Mouse (Mus musculus) CH12.LX (cell line): Measurements from ENCODE around the gene Mgll. TPM values are rescaled to one million over a fixed set of nuclear protein-coding genes. Genes with fewer than 3 reads are reported as not detected.
A peak's percentile ranks its signal among the peaks of the same experiment; 100 is the strongest.

Experiments
- DNase-seq: peaks from one replicate; pipeline ENCODE4 v3.0.0-alpha.2; 2013; ENCODE audit errors: extremely low read depth
- H3K27ac ChIP-seq: 2 replicates; pipeline ENCODE4 v1.5.1; 2012; ENCODE audit warnings: low read depth, mild to moderate bottlenecking, control low read depth, moderate library complexity; ENCODE audit not compliant: insufficient read depth
- H3K27me3 ChIP-seq: replicated peaks from 2 replicates; pipeline ENCODE3; 2012; ENCODE audit warnings: inconsistent platforms
- H3K36me3 ChIP-seq, 2 experiments: replicated peaks in 1 of 2; 2 replicates each; pipeline versions ENCODE3 to v1.6.1; 2012; ENCODE audit warnings: inconsistent platforms in 1 of 2, low read length in 1 of 2, mild to moderate bottlenecking in 1 of 2, mixed read lengths in 1 of 2, moderate library complexity in 1 of 2; ENCODE audit not compliant: control insufficient read depth in 1 of 2, insufficient read depth in 1 of 2
- H3K4me1 ChIP-seq, 2 experiments: 2 replicates each; pipeline ENCODE4 v1.6.1; 2012; ENCODE audit warnings: inconsistent platforms in 1 of 2, moderate library complexity in 1 of 2; ENCODE audit not compliant: insufficient read depth in 2 of 2, control insufficient read depth in 1 of 2
- H3K4me2 ChIP-seq: 2 replicates; pipeline ENCODE4 v1.6.1; 2012; ENCODE audit warnings: low read depth, mild to moderate bottlenecking, control low read depth; ENCODE audit not compliant: poor library complexity, insufficient read depth, severe bottlenecking
- H3K4me3 ChIP-seq, 3 experiments: fragments of 150-350 bp in 1 of 3; sonication (generic) in 1 of 3; replicated peaks in 1 of 3; 2 replicates each; pipeline versions ENCODE3 to v1.5.1; 2011 to 2012; ENCODE audit warnings: low read depth in 2 of 3, low read length in 2 of 3, mild to moderate bottlenecking in 2 of 3, moderate library complexity in 2 of 3, control low read depth in 1 of 3, improper control_type of control experiment in 1 of 3, inconsistent platforms in 1 of 3, mixed read lengths in 1 of 3; ENCODE audit not compliant: poor library complexity in 1 of 3
- H3K79me2 ChIP-seq: replicated peaks from 2 replicates; pipeline ENCODE4 v1.6.1; 2012; ENCODE audit warnings: mild to moderate bottlenecking, moderate library complexity; ENCODE audit not compliant: control insufficient read depth, poor library complexity, insufficient read depth, severe bottlenecking; ENCODE audit errors: extremely low read depth
- H3K9ac ChIP-seq: 2 replicates; pipeline ENCODE4 v1.6.1; 2012; ENCODE audit warnings: low read depth, mild to moderate bottlenecking, control low read depth, moderate library complexity; ENCODE audit not compliant: insufficient read depth
- H3K9me3 ChIP-seq: replicated peaks from 2 replicates; pipeline ENCODE3; 2012; ENCODE audit warnings: low read length, inconsistent platforms, mixed read lengths
- BHLHE40 ChIP-seq: IDR thresholded peaks from 2 replicates; pipeline ENCODE4 v1.6.1; 2011; ENCODE audit warnings: mild to moderate bottlenecking, low read depth, low read length, improper control_type of control experiment
- CHD1 ChIP-seq: IDR thresholded peaks from 2 replicates; pipeline ENCODE4 v1.6.1; 2012; ENCODE audit warnings: low read depth, low read length, improper control_type of control experiment, inconsistent platforms
- CHD2 ChIP-seq: IDR thresholded peaks from 2 replicates; pipeline ENCODE4 v1.6.1; 2011; ENCODE audit warnings: low read length, improper control_type of control experiment
- ELF1 ChIP-seq: IDR thresholded peaks from 2 replicates; pipeline ENCODE4 v1.6.1; 2014; ENCODE audit warnings: low read depth, mild to moderate bottlenecking, inconsistent platforms, low read length, improper control_type of control experiment
- EP300 ChIP-seq: IDR thresholded peaks from 2 replicates; pipeline ENCODE4 v1.6.1; 2011; ENCODE audit warnings: low read length, improper control_type of control experiment
- GABPA ChIP-seq: IDR thresholded peaks from 2 replicates; pipeline ENCODE4 v1.6.1; 2012; ENCODE audit warnings: low read depth, low read length, improper control_type of control experiment, inconsistent platforms; ENCODE audit not compliant: insufficient replicate concordance
- HCFC1 ChIP-seq: IDR thresholded peaks from 2 replicates; pipeline ENCODE4 v1.6.1; 2012; ENCODE audit warnings: low read depth, mild to moderate bottlenecking, inconsistent platforms, low read length, improper control_type of control experiment
- IRF4 ChIP-seq: IDR thresholded peaks from 2 replicates; pipeline ENCODE4 v1.6.1; 2014; ENCODE audit warnings: low read depth, mild to moderate bottlenecking, inconsistent platforms, low read length, improper control_type of control experiment
- JUN ChIP-seq: IDR thresholded peaks from 2 replicates; pipeline ENCODE4 v1.6.1; 2011; ENCODE audit warnings: low read depth, mild to moderate bottlenecking, low read length, improper control_type of control experiment, moderate library complexity; ENCODE audit not compliant: insufficient read depth
- JUND ChIP-seq: conservative IDR thresholded peaks from 2 replicates; pipeline ENCODE4 v1.6.1; 2011; ENCODE audit warnings: low read depth, low read length, improper control_type of control experiment
- KAT2A ChIP-seq: IDR thresholded peaks from 2 replicates; pipeline ENCODE4 v1.6.1; 2012; ENCODE audit warnings: low read length, improper control_type of control experiment, inconsistent platforms; ENCODE audit not compliant: insufficient replicate concordance
- MAFK ChIP-seq: IDR thresholded peaks from 2 replicates; pipeline ENCODE4 v1.6.1; 2011; ENCODE audit warnings: low read length, improper control_type of control experiment; ENCODE audit not compliant: insufficient replicate concordance
- MAX ChIP-seq: IDR thresholded peaks from 2 replicates; pipeline ENCODE4 v1.6.1; 2011; ENCODE audit warnings: low read length, improper control_type of control experiment
- MAZ ChIP-seq: IDR thresholded peaks from 2 replicates; pipeline ENCODE4 v1.6.1; 2012; ENCODE audit warnings: low read depth, mild to moderate bottlenecking, inconsistent platforms, low read length, improper control_type of control experiment, moderate library complexity
- MEF2A ChIP-seq: IDR thresholded peaks from 2 replicates; pipeline ENCODE4 v1.6.1; 2014; ENCODE audit warnings: low read depth, mild to moderate bottlenecking, inconsistent platforms, low read length, improper control_type of control experiment, borderline replicate concordance
- MXI1 ChIP-seq: IDR thresholded peaks from 2 replicates; pipeline ENCODE4 v1.6.1; 2011; ENCODE audit warnings: mild to moderate bottlenecking, low read depth, low read length, improper control_type of control experiment
- MYC ChIP-seq: IDR thresholded peaks from 2 replicates; pipeline ENCODE4 v1.6.1; 2011; ENCODE audit warnings: low read depth, mild to moderate bottlenecking, improper control_type of control experiment, low read length
- POLR2A ChIP-seq: IDR thresholded peaks from 2 replicates; pipeline ENCODE4 v1.6.1; 2011; ENCODE audit warnings: low read depth, mild to moderate bottlenecking, improper control_type of control experiment, low read length
- POLR2AphosphoS2 ChIP-seq: IDR thresholded peaks from 2 replicates; pipeline ENCODE4 v1.6.1; 2011; ENCODE audit warnings: low read depth, low read length, improper control_type of control experiment
- RAD21 ChIP-seq: IDR thresholded peaks from 2 replicates; pipeline ENCODE4 v1.6.1; 2011; ENCODE audit warnings: low read depth, mild to moderate bottlenecking, low read length, improper control_type of control experiment, moderate library complexity
- RCOR1 ChIP-seq: conservative IDR thresholded peaks from 2 replicates; pipeline ENCODE4 v1.6.1; 2012; ENCODE audit warnings: low read depth, mild to moderate bottlenecking, inconsistent platforms, low read length, improper control_type of control experiment
- SIN3A ChIP-seq: IDR thresholded peaks from 2 replicates; pipeline ENCODE4 v1.6.1; 2012; ENCODE audit warnings: low read length, improper control_type of control experiment, inconsistent platforms
- TBP ChIP-seq: conservative IDR thresholded peaks from 2 replicates; pipeline ENCODE4 v1.6.1; 2011; ENCODE audit warnings: low read depth, low read length, improper control_type of control experiment
- TCF12 ChIP-seq: IDR thresholded peaks from 2 replicates; pipeline ENCODE4 v1.6.1; 2014; ENCODE audit warnings: low read depth, mild to moderate bottlenecking, inconsistent platforms, low read length, improper control_type of control experiment
- UBTF ChIP-seq: IDR thresholded peaks from 2 replicates; pipeline ENCODE4 v1.6.1; 2012; ENCODE audit warnings: low read depth, mild to moderate bottlenecking, inconsistent platforms, low read length, improper control_type of control experiment, moderate library complexity
- USF1 ChIP-seq: IDR thresholded peaks from 2 replicates; pipeline ENCODE4 v1.6.1; 2014; ENCODE audit warnings: low read depth, mild to moderate bottlenecking, inconsistent platforms, low read length, improper control_type of control experiment
- USF2 ChIP-seq: conservative IDR thresholded peaks from 2 replicates; pipeline ENCODE4 v1.6.1; 2011; ENCODE audit warnings: low read depth, low read length, improper control_type of control experiment
- ZKSCAN1 ChIP-seq: IDR thresholded peaks from 2 replicates; pipeline ENCODE4 v1.6.1; 2012; ENCODE audit warnings: low read depth, inconsistent platforms, low read length, improper control_type of control experiment, borderline replicate concordance
- ZMIZ1 ChIP-seq: IDR thresholded peaks from 2 replicates; pipeline ENCODE4 v1.6.1; 2012; ENCODE audit warnings: low read depth, mild to moderate bottlenecking, inconsistent platforms, low read length, improper control_type of control experiment
- ZNF384 ChIP-seq: IDR thresholded peaks from 2 replicates; pipeline ENCODE4 v1.6.1; 2012; ENCODE audit warnings: low read depth, low read length, improper control_type of control experiment, inconsistent platforms
- dilution Hi-C: fragments of 300-500 bp; cut with MboI; formaldehyde crosslinking; loops from 2 replicates; pipeline ENCODE4 v1.14.3; 2020; ENCODE audit warnings: low sequenced_read_pairs; ENCODE audit not compliant: extremely low pct_unique_long_range_greater_than_20kb, extremely low pct_ligation_motif_present
- in situ Hi-C: fragments of 300-500 bp; cut with MboI; formaldehyde crosslinking; loops from 3 replicates; pipeline ENCODE4 v1.14.3; 2019; ENCODE audit warnings: low sequenced_read_pairs, low pct_ligation_motif_present, low pct_unique_long_range_greater_than_20kb, mixed read lengths
- polyA plus RNA-seq: library from polyadenylated mRNA; unstranded; fragments of >175 nt; gene quantifications from 2 replicates; pipeline ENCODE4 v1.2.1, GENCODE M21; 2012; ENCODE audit warnings: low read depth; ENCODE audit not compliant: insufficient read length
- total RNA-seq, 2 experiments: library from RNA; depleted of rRNA; stranded (reverse); fragments of 300-350 nt in 1 of 2; fragments of >200 nt in 1 of 2; gene quantifications; 2 replicates each; pipeline ENCODE4 v1.2.3; 2012 to 2014

The Mgll gene
- total and polyA plus RNA-seq, 3 experiments = 60.8 to 81.1 (median 76.5) TPM

DNA sequence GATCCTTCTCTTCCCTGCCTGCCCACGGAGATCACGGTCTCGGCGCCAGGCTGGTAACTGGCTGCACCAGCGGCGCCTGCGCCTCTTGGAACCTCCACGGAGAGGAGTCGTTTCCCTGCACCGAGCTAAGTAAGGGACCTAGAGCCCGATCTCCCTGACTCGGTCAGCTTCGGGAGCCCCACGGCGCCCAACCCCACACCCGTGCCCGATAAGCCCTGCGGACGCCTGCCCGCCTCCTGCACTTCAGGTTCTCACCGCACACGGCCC is 117.2 kb downstream of the Mgll start:
- Histone ChIP-seq H3K4me3 (peak overlapping the region; percentile 90 to 97 (median 92)), H3K36me3 (peaks cover 22 to 38% of the 10 kb centered on the region in 2 experiments), H3K4me1 (peaks cover 15 to 29% of the 10 kb centered on the region in 2 experiments), H3K27me3 (peaks cover 3% of the 10 kb centered on the region), H3K79me2 (peaks cover 2% of the 10 kb centered on the region; the same call in 1 of the 2 replicates), H3K9ac (peak overlapping the region; percentile 74), H3K9me3 (no peaks in the 10 kb centered on the region), H3K4me2 (peak overlapping the region; percentile 90), H3K27ac (peak overlapping the region; percentile 33)
- no peak for DNase-seq
- in situ Hi-C loops (no loop called here), dilution Hi-C loops (no loop called here)
- no peak for TF ChIP-seq RCOR1
- TF ChIP-seq USF2 = no peak
- TF ChIP-seq MAX = no peak
- no peak for TF ChIP-seq ZKSCAN1
- no peak for TF ChIP-seq BHLHE40
- no peak for TF ChIP-seq ZNF384
- no peak for TF ChIP-seq MXI1
- TF ChIP-seq POLR2A = no peak
- TF ChIP-seq HCFC1 = no peak
- no peak for TF ChIP-seq IRF4
- no peak for TF ChIP-seq JUN
- no peak for TF ChIP-seq TBP
- no peak for TF ChIP-seq JUND
- TF ChIP-seq ZMIZ1 = no peak
- no peak for TF ChIP-seq KAT2A
- TF ChIP-seq RAD21 = no peak
- TF ChIP-seq POLR2AphosphoS2 = no peak
- TF ChIP-seq CHD1 = no peak
- no peak for TF ChIP-seq MEF2A
- TF ChIP-seq CHD2 = no peak

DNA sequence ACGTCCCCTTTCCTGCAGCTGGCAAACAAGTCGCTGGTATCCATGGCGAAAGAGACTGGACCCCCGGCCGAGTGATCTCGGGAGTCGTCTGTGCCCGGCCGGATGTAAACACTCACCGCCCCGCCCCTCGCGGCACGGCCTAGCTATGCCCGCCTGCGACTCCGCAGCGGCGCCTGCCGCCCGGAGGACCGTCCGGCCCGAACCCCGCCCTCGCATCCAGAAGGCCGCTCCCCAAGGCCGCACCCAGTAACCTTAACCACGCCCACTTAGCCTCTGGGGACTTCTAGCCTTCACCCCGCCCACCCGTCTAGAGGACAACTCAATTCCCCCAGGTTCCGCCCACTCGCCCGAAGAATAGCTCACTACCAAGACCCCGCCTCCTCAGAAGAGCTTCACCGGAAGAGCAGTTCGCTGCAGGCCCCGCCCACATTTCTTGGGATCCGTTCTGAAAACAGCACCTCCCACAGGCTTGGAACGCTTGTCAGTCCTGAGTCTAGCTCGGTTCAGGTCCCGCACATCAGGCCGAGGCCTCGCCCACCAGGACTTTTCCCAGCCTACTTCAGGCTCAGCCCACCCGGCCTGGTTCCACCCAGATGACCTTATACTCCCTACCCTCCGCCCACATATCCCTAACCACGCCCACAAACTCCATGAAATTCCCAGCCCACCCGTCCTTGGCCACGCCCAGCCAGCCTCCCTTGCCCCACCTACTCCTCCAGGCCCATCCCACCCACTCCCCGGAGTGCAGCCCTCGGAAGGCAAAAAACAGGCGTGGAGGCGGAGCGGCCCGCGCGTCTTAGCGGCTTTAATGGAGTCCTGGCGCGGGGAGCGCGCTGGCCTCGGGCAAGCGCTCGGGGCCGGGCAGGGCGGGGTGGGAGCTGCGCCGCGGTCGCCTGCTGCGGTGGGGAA is 117.8 kb downstream of the Mgll start, which contains the start of gene Abtb1:
Gene Abtb1 (minus strand): TSS at position 204 of the 909 bp plus-strand sequence.
- Histone ChIP-seq H3K27me3 (peaks cover 3% of the 10 kb centered on the region), H3K9ac (peak within 1 kb of the TSS; percentile 74), H3K4me1 (peaks cover 15 to 29% of the 10 kb centered on the region in 2 experiments), H3K79me2 (peaks cover 2% of the 10 kb centered on the region; the same call in 1 of the 2 replicates), H3K36me3 (peaks cover 20 to 32% of the 10 kb centered on the region in 2 experiments), H3K4me2 (peak within 1 kb of the TSS; percentile 90), H3K9me3 (no peaks in the 10 kb centered on the region), H3K27ac (peak within 1 kb of the TSS; percentile 33), H3K4me3 (peak within 1 kb of the TSS; percentile 90 to 97 (median 92))
- dilution Hi-C loops = no loop called here
- peak; percentile 100 for DNase-seq
- in situ Hi-C loops = no loop called here
- TF ChIP-seq MAFK = no peak
- 0 out of 2 replicates have a peak, but pooled peaks have one; percentile 19 for TF ChIP-seq MYC
- TF ChIP-seq RCOR1 = no peak
- TF ChIP-seq ZKSCAN1 = no peak
- no peak for TF ChIP-seq ZNF384
- peak; percentile 95 for TF ChIP-seq SIN3A
- no peak for TF ChIP-seq CHD1
- TF ChIP-seq RAD21 = no peak; the same call in none of the 2 replicates
- no peak for TF ChIP-seq UBTF
- TF ChIP-seq GABPA = peak; percentile 76
- TF ChIP-seq ELF1 = peak; percentile 85
- peak; percentile 35; the same call in 1 of the 2 replicates for TF ChIP-seq MEF2A
- no peak for TF ChIP-seq USF2
- peak; percentile 20; the same call in 1 of the 2 replicates for TF ChIP-seq BHLHE40
- peak; percentile 85 for TF ChIP-seq HCFC1
- TF ChIP-seq TCF12 = peak; percentile 44
- TF ChIP-seq MXI1 = peak; percentile 49; the same call in 1 of the 2 replicates
- TF ChIP-seq KAT2A = peak; percentile 67; the same call in 1 of the 2 replicates
- no peak for TF ChIP-seq USF1
- TF ChIP-seq EP300 = no peak
- peak; percentile 83 for TF ChIP-seq MAZ
